ENCODE assay signal across 13 mouse cellular contexts in genomic region chr9:110895994-110896393, GRCm38 (mm10). TPM values are rescaled to one million over a fixed set of nuclear protein-coding genes. Genes with fewer than 3 reads are reported as not detected.
DNase-seq lines count a peak whose midpoint lies in the region; ATAC-seq and TF ChIP-seq lines count a peak whose summit lies in the region.
"Had no signal": no experiment of that assay in that cellular context is flagged by ENCODE, and none has a peak within 500 bp of the region (broad histone marks: within the 10 kb centered on the region; RNA-seq: fewer than 3 reads in every experiment).

No protein-coding gene starts in this region.

- intact Hi-C loops in left cerebral cortex, postnatal 10 days (cut with DNase I) = no loop called here

- no peaks in the 10 kb centered on the region for H3K27me3 ChIP-seq in intestine, embryonic 14.5 days (replicated peaks; ENCODE audit: control insufficient read depth, insufficient read depth, low read length)
- no peaks in the 10 kb centered on the region for H3K27me3 ChIP-seq in intestine, embryonic 16.5 days (replicated peaks; ENCODE audit: control insufficient read depth, insufficient read depth, low read length)
- no peaks in the 10 kb centered on the region; the same call in 1 of the 2 replicates for H3K27me3 ChIP-seq in embryonic facial prominence, embryonic 13.5 days
- H3K27me3 ChIP-seq in hindbrain, postnatal 0 days (ENCODE audit: insufficient read depth, low read length) = no peaks in the 10 kb centered on the region
- H3K27me3 ChIP-seq: CH12.LX had no signal

- no peak overlapping the region for H3K4me2 ChIP-seq in intestine, embryonic 14.5 days (ENCODE audit: low read length)
- no peak overlapping the region for H3K4me2 ChIP-seq in intestine, embryonic 16.5 days (ENCODE audit: low read depth, low read length)
- H3K4me2 ChIP-seq in embryonic facial prominence, embryonic 13.5 days = peak overlapping the region; percentile 40
- no peak overlapping the region for H3K4me2 ChIP-seq in hindbrain, postnatal 0 days (ENCODE audit: low read depth, low read length)

- no peak overlapping the region for H3K4me3 ChIP-seq in intestine, embryonic 14.5 days (ENCODE audit: low read depth, low read length)
- no peak overlapping the region for H3K4me3 ChIP-seq in intestine, embryonic 16.5 days (ENCODE audit: low read length)
- H3K4me3 ChIP-seq in embryonic facial prominence, embryonic 13.5 days = no peak overlapping the region
- no peak overlapping the region for H3K4me3 ChIP-seq in hindbrain, postnatal 0 days (ENCODE audit: low read length)

- 0 out of 2 replicates have a peak, but pooled peaks have one; percentile 2 for ATAC-seq in intestine, embryonic 14.5 days (replicated peaks; ENCODE audit: low FRiP score, low TSS enrichment, low read depth)
- no peak for ATAC-seq in intestine, embryonic 16.5 days
- no peak for ATAC-seq in embryonic facial prominence, embryonic 13.5 days (ENCODE audit: insufficient number of reproducible peaks, insufficient read depth, low FRiP score, low TSS enrichment, low read depth)
- ATAC-seq in hindbrain, postnatal 0 days = peak; percentile 55; the same call in 1 of the 2 replicates
- ATAC-seq in megakaryocyte, adult 5-6 weeks (ENCODE audit: poor library complexity, severe bottlenecking) = no peak

- no peaks in the 10 kb centered on the region for H3K4me1 ChIP-seq in intestine, embryonic 14.5 days (replicated peaks; ENCODE audit: control insufficient read depth, insufficient read depth, low read length)
- H3K4me1 ChIP-seq in intestine, embryonic 16.5 days (ENCODE audit: control insufficient read depth, insufficient read depth, low read length) = peaks cover 4% of the 10 kb centered on the region; the same call in 1 of the 2 replicates
- H3K4me1 ChIP-seq in embryonic facial prominence, embryonic 13.5 days = peaks cover 10% of the 10 kb centered on the region; the same call in 1 of the 2 replicates
- H3K4me1 ChIP-seq in hindbrain, postnatal 0 days (ENCODE audit: insufficient read depth, low read length) = peaks cover 4% of the 10 kb centered on the region; the same call in 1 of the 2 replicates

- no peak for DNase-seq in intestine, embryonic 14.5 days (ENCODE audit: low spot score)
- peak; percentile 43 for DNase-seq in CD4-positive helper T cell, adult 2 months (ENCODE audit: low read depth, low spot score)
- DNase-seq in hindbrain, postnatal 0 days (ENCODE audit: low spot score) = peak; percentile 44
- no peak for DNase-seq in left cerebral cortex, postnatal 10 days (ENCODE audit: extremely low spot score in 1 of 2, low spot score in 2 of 2)
- DNase-seq in urinary bladder, adult 18-20 months (ENCODE audit: low spot score in 2 of 2) = no peak
- DNase-seq: cerebellum, adult 18-20 months; lung, postnatal 14 days had no signal

- H3K9me3 ChIP-seq in intestine, embryonic 14.5 days (ENCODE audit: control insufficient read depth, low read length) = no peaks in the 10 kb centered on the region
- no peaks in the 10 kb centered on the region for H3K9me3 ChIP-seq in intestine, embryonic 16.5 days (ENCODE audit: control insufficient read depth, low read length)
- H3K9me3 ChIP-seq in embryonic facial prominence, embryonic 13.5 days = no peaks in the 10 kb centered on the region
- H3K9me3 ChIP-seq in hindbrain, postnatal 0 days (ENCODE audit: low read length) = no peaks in the 10 kb centered on the region

- no peak for TF ChIP-seq CTCF in hindbrain, postnatal 0 days (IDR thresholded peaks at IDR 0.05; ENCODE audit: low read depth)

- no peaks in the 10 kb centered on the region for H3K36me3 ChIP-seq in intestine, embryonic 14.5 days (ENCODE audit: control insufficient read depth, insufficient read depth, low read length)
- H3K36me3 ChIP-seq in intestine, embryonic 16.5 days (ENCODE audit: control insufficient read depth, insufficient read depth, low read length) = 0 out of 2 replicates have a peak, but pooled peaks cover 3% of the 10 kb centered on the region
- H3K36me3 ChIP-seq in embryonic facial prominence, embryonic 13.5 days = no peaks in the 10 kb centered on the region
- 0 out of 2 replicates have a peak, but pooled peaks cover 3% of the 10 kb centered on the region for H3K36me3 ChIP-seq in hindbrain, postnatal 0 days (ENCODE audit: insufficient read depth, low read length)

- no peak overlapping the region for H3K27ac ChIP-seq in intestine, embryonic 14.5 days (ENCODE audit: low read depth)
- H3K27ac ChIP-seq in intestine, embryonic 16.5 days (ENCODE audit: low read length) = no peak overlapping the region
- no peak overlapping the region for H3K27ac ChIP-seq in embryonic facial prominence, embryonic 13.5 days
- no peak overlapping the region for H3K27ac ChIP-seq in hindbrain, postnatal 0 days

- H3K9ac ChIP-seq in intestine, embryonic 14.5 days (ENCODE audit: low read length) = no peak overlapping the region
- H3K9ac ChIP-seq in intestine, embryonic 16.5 days (ENCODE audit: low read depth, low read length) = no peak overlapping the region
- H3K9ac ChIP-seq in embryonic facial prominence, embryonic 13.5 days = no peak overlapping the region
- H3K9ac ChIP-seq in hindbrain, postnatal 0 days (replicated peaks; ENCODE audit: low read length) = no peak overlapping the region

- WGBS in intestine, embryonic 14.5 days = 20% methylated on average over 7 of the region's 7 CpGs
- 22% methylated on average over 7 of the region's 7 CpGs for WGBS in intestine, embryonic 16.5 days
- 16% methylated on average over 7 of the region's 7 CpGs for WGBS in embryonic facial prominence, embryonic 13.5 days
- 27% methylated on average over 7 of the region's 7 CpGs for WGBS in hindbrain, postnatal 0 days

RNA-seq across cellular contexts. Expression of gene Tmie, which starts 16.1 kb away (rescaled TPM):
- polyA plus RNA-seq in intestine, embryonic 14.5 days (2014; fragmentation: Nextera tagmentation; extraction: Ambion mirVana) = 0.40 and 0.54 TPM in 2 replicates
- polyA plus RNA-seq in intestine, embryonic 16.5 days (2015; fragmentation: Nextera tagmentation; extraction: Ambion mirVana) = 3.2 and 4.3 TPM in 2 replicates
- polyA plus RNA-seq in embryonic facial prominence, embryonic 13.5 days (2015; fragmentation: Nextera tagmentation; extraction: Ambion mirVana) = 2.3 and 2.4 TPM in 2 replicates
- 5.7 and 6.8 TPM in 2 replicates for total RNA-seq in hindbrain, postnatal 0 days (2014; rRNA removed)
- polyA plus RNA-seq in hindbrain, postnatal 0 days (2015; fragmentation: Nextera tagmentation; extraction: Ambion mirVana) = 6.2 and 7.1 TPM in 2 replicates
- 1 to 10 TPM; 4.7 to 5.5 TPM for total RNA-seq in left cerebral cortex, postnatal 10 days (2021)
- 0.05 TPM in 1 of 2 replicates, not detected in the other for total RNA-seq in megakaryocyte, adult 5-6 weeks (2015)
- total RNA-seq in megakaryocyte, adult 5-6 weeks (2017) = not detected in 2 replicates
- total RNA-seq: CH12.LX had no signal

RNA-seq across cellular contexts. Expression of gene Als2cl, which starts 16.3 kb away (rescaled TPM):
- 5.0 and 5.9 TPM in 2 replicates for polyA plus RNA-seq in intestine, embryonic 14.5 days (2014; fragmentation: Nextera tagmentation; extraction: Ambion mirVana)
- polyA plus RNA-seq in intestine, embryonic 16.5 days (2015; fragmentation: Nextera tagmentation; extraction: Ambion mirVana) = 9.2 and 10.8 TPM in 2 replicates
- 4.3 and 4.6 TPM in 2 replicates for polyA plus RNA-seq in embryonic facial prominence, embryonic 13.5 days (2015; fragmentation: Nextera tagmentation; extraction: Ambion mirVana)
- 10.7 and 16.3 TPM in 2 replicates for total RNA-seq in hindbrain, postnatal 0 days (2014; rRNA removed)
- polyA plus RNA-seq in hindbrain, postnatal 0 days (2015; fragmentation: Nextera tagmentation; extraction: Ambion mirVana) = 2.2 and 2.5 TPM in 2 replicates
- 1 to 10 TPM; 7.8 to 8.4 TPM for total RNA-seq in left cerebral cortex, postnatal 10 days (2021)
- 0.29 and 0.48 TPM in 2 replicates for total RNA-seq in megakaryocyte, adult 5-6 weeks (2015)
- total RNA-seq in megakaryocyte, adult 5-6 weeks (2017) = 0.61 and 2.9 TPM in 2 replicates

RNA-seq across cellular contexts. Expression of gene Fam240a, which starts 20.7 kb away (rescaled TPM):
- not detected in 2 replicates for polyA plus RNA-seq in intestine, embryonic 14.5 days (2014; fragmentation: Nextera tagmentation; extraction: Ambion mirVana)
- not detected in 2 replicates for polyA plus RNA-seq in intestine, embryonic 16.5 days (2015; fragmentation: Nextera tagmentation; extraction: Ambion mirVana)
- not detected in 2 replicates for polyA plus RNA-seq in embryonic facial prominence, embryonic 13.5 days (2015; fragmentation: Nextera tagmentation; extraction: Ambion mirVana)
- total RNA-seq in hindbrain, postnatal 0 days (2014; rRNA removed) = not detected in 2 replicates
- polyA plus RNA-seq in hindbrain, postnatal 0 days (2015; fragmentation: Nextera tagmentation; extraction: Ambion mirVana) = not detected in 2 replicates
- not detected for total RNA-seq in left cerebral cortex, postnatal 10 days (2021)
- total RNA-seq in megakaryocyte, adult 5-6 weeks (2015) = not detected in 2 replicates
- total RNA-seq in megakaryocyte, adult 5-6 weeks (2017) = not detected in 2 replicates
- total RNA-seq: CH12.LX; layer of hippocampus, postnatal 10 days had no signal
- polyA plus RNA-seq: heart, postnatal 0 days had no signal

RNA-seq across cellular contexts. Expression of gene Prss50, which starts 38.2 kb away (rescaled TPM):
- polyA plus RNA-seq in intestine, embryonic 14.5 days (2014; fragmentation: Nextera tagmentation; extraction: Ambion mirVana) = 0.28 and 0.68 TPM in 2 replicates
- polyA plus RNA-seq in intestine, embryonic 16.5 days (2015; fragmentation: Nextera tagmentation; extraction: Ambion mirVana) = 0.37 and 0.61 TPM in 2 replicates
- polyA plus RNA-seq in embryonic facial prominence, embryonic 13.5 days (2015; fragmentation: Nextera tagmentation; extraction: Ambion mirVana) = 0.14 and 0.48 TPM in 2 replicates
- 1.2 TPM in 2 replicates for total RNA-seq in hindbrain, postnatal 0 days (2014; rRNA removed)
- 1.4 and 1.7 TPM in 2 replicates for polyA plus RNA-seq in hindbrain, postnatal 0 days (2015; fragmentation: Nextera tagmentation; extraction: Ambion mirVana)
- total RNA-seq in left cerebral cortex, postnatal 10 days (2021) = under 1 TPM in 1 of 2 experiments, not detected in 1; 0.58 TPM
- 1.0 TPM in 1 of 2 replicates, not detected in the other for total RNA-seq in megakaryocyte, adult 5-6 weeks (2015)
- total RNA-seq in megakaryocyte, adult 5-6 weeks (2017) = 0.15 TPM in 1 of 2 replicates, not detected in the other
- total RNA-seq: CH12.LX had no signal
- polyA plus RNA-seq: heart, postnatal 0 days had no signal

RNA-seq across cellular contexts. Expression of gene Tdgf1, which starts 50.0 kb away (rescaled TPM):
- not detected in 2 replicates for polyA plus RNA-seq in intestine, embryonic 14.5 days (2014; fragmentation: Nextera tagmentation; extraction: Ambion mirVana)
- not detected in 2 replicates for polyA plus RNA-seq in intestine, embryonic 16.5 days (2015; fragmentation: Nextera tagmentation; extraction: Ambion mirVana)
- 0.62 and 0.87 TPM in 2 replicates for polyA plus RNA-seq in embryonic facial prominence, embryonic 13.5 days (2015; fragmentation: Nextera tagmentation; extraction: Ambion mirVana)
- 1.5 TPM in 1 of 2 replicates, not detected in the other for total RNA-seq in hindbrain, postnatal 0 days (2014; rRNA removed)
- 0.66 and 0.87 TPM in 2 replicates for polyA plus RNA-seq in hindbrain, postnatal 0 days (2015; fragmentation: Nextera tagmentation; extraction: Ambion mirVana)
- total RNA-seq in left cerebral cortex, postnatal 10 days (2021) = under 1 TPM in 1 of 2 experiments, not detected in 1; 0.39 TPM
- not detected in 2 replicates for total RNA-seq in megakaryocyte, adult 5-6 weeks (2015)
- not detected in 2 replicates for total RNA-seq in megakaryocyte, adult 5-6 weeks (2017)
- total RNA-seq: CH12.LX; layer of hippocampus, postnatal 10 days had no signal
- polyA plus RNA-seq: heart, postnatal 0 days had no signal

Comparison
In these comparisons a context has a peak if more than half of its experiments do, and no peak if none do; other contexts are left out.
1. ATAC-seq: peak in intestine, embryonic 14.5 days (single experiment) and hindbrain, postnatal 0 days (single experiment); none in intestine, embryonic 16.5 days (single experiment), embryonic facial prominence, embryonic 13.5 days (single experiment) and megakaryocyte, adult 5-6 weeks (single experiment).
2. DNase-seq: peak in CD4-positive helper T cell, adult 2 months (single experiment) and hindbrain, postnatal 0 days (single experiment); none in intestine, embryonic 14.5 days (single experiment), left cerebral cortex, postnatal 10 days (0 of 2) and urinary bladder, adult 18-20 months (0 of 2).